Mouse (Mus musculus) CD8-positive naive resting alpha-beta T cell, adult 2 months (primary cell): ENCODE results near the gene Ism1.

Experiments
- DNase-seq, 2 experiments: peaks; one replicate each; pipeline ENCODE4 v3.0.0; 2022; ENCODE audit warnings: low read depth in 2 of 2, low spot score in 2 of 2

The Ism1 gene

GRCm38 (mm10) chr2:139807887-139808286, 129.9 kb downstream of the Ism1 start:
- DNase-seq = no peak
